Mouse (Mus musculus): ENCODE measurements around the gene Pde4d.

DNA sequence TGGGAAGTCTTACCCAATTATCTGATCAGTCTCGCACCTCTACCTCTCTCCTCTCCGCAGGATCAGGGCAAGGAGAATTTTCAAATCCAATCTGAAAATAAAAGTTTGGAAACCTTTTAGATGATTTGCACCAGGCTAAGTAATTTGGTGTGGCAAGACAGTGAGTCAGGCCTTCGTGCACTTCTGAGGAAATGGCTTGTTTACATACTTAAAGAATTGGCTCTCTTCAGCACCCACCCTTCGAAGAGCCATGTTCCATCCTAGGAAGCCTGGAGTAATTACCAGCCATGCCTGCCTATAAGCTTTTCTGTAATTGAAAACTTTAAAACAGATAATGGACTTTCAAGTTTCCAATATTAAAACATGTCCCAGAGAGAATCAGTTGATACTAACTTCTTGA is 1352.5 kb downstream of the Pde4d start:
- TF ChIP-seq CTCF (IDR thresholded peaks at IDR 0.05; ENCODE audit: borderline replicate concordance, insufficient read depth, low read depth, low read length) (no peak), POLR2A (IDR thresholded peaks at IDR 0.05; ENCODE audit: borderline replicate concordance, insufficient read depth, low read length) (no peak)
